Mouse (Mus musculus): ENCODE results near the gene Rbpjl.

DNA sequence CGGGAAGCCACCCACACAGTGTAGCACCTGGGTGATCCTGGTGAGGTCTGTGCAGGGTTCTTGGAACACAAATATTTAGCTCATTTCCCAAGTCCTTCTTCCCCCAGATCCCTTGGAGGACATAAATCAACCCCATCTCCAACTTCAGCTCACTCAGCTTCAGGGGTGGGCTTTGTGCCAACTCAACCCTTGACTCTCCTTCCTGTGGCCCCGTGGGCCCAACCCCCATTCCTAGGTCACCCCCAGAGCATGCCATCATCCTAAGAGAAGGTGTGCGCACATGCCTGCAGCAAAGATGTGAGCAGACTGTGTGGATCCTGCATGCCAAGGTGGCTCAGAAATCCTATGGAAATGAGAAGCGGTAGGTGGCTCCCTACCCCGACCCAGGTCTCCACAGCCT, 2.6 kb downstream of the Rbpjl start:
- no peak for TF ChIP-seq HCFC1 (IDR thresholded peaks at IDR 0.05; ENCODE audit: borderline replicate concordance, insufficient read depth, low read length)
- no peak for TF ChIP-seq MAFK (IDR thresholded peaks at IDR 0.05; ENCODE audit: insufficient read depth, low read depth, low read length)
- no peak for TF ChIP-seq ZC3H11A (IDR thresholded peaks at IDR 0.05; ENCODE audit: borderline replicate concordance, low read depth, low read length)
